Mouse (Mus musculus) layer of hippocampus, adult 9-10 months (tissue): Measurements from ENCODE around the gene Mymx.
"Not testable (repeated sequence)": the region's sequence is repeated elsewhere in the genome, so short reads cannot be mapped to it uniquely, and the experiment has no call there.

ENCODE experiments used
- DNase-seq: peaks from one replicate; pipeline ENCODE4 v3.0.0; 2022; ENCODE audit warnings: low spot score

The Mymx gene

DNA sequence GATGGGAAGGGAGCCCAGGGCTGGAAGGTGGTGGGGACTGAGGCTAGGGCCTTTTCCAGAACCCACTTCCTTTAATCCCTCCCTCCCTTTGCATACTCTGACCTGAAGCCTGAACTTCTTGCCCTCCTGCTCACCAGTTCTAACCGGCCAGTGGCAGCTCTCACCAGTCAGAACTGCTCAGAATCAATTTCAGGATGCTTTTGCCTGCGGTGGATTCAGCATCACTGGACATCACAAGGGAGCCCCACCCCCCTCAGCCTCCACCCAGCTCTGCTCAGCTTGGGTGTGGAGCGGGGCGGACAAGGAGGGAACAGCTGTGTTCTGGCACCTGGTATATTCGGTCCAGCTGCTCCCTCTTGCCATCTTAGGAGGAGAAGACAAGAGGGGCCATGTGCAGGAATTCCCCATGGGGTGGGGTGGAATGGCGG lies at the start of gene Mymx:
Gene Mymx, minus strand, starts transcription at position 226 of the 428 bp plus-strand sequence.
- no peak for DNase-seq

- DNase-seq: no peak
These were observed 42.3 kb upstream of the Mymx start for GRCm38 (mm10) chr17:45644185-45644584.

DNA sequence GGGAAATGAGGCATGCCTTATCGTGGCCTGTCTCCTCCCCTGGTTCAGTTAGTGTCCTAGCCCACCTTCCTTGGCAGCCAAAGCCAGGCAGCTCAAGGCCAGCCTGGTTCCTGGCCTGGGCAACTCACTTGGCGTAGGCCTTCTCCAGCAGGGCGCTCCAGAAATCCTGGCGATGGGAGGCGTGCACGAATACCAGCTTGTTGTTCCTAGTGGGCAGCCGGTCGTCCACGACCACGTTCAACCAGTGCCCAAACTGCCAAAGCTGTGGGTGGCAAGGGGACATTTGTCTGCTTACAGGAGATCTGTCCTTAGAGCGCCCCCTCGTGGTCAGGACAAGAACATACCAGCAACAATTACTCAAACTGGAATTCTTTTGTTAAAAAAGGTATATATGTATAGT lies 40.8 kb upstream of the Mymx start:
- DNase-seq: peak; percentile 43

DNA sequence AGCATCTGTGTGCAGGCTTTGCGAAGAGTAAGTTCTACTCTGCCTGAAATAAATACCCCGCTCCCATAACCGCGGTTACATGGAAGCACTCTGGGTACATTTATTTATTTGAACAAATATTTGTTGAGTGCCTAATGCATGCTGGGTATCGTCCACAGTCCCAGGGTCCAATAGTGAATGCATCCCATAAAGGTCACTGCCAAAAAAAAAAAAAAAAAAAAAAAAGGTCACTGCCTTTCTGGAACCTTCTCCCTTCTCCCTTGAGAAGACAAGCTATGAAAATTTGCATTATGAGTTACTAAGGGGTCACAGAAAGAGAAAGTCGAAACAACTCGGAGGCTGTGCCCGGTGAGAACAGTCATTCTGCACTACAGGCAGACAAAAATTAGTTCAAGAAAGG lies 40.1 kb upstream of the Mymx start:
- no peak for DNase-seq

DNA sequence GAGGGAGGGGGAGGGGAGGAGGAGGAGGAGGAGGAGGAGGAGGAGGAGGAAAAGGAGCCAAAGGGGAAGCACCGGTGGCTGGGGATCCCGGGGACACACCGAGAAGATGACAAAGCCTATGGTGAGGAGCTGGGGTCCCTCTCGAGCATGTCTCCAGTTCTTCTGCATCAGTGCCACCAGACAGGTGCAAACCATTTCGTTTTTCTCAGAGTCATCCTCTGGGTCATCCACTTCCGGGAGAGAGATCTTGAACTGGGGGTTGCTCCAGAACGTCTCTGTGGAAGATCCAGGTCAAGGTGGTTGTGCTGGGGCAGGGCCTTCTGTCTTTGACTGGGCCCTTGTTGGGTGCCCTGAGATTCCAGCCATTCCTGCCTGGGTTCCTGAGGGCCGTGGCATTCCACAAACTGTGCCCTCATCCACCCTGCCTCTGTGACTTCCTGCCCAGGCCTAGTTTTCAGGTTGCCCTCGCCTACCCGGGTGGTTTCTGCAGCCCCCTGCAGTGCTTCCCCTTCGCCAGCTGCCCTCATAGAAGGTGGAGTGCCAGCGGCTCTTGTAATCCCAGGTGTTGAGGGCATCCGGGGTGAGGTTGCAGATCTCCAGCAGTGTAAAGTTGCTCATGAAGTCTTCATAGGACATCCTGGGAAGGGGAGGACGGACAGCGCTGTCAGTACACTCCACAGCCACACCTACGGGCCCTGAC lies 36.8 kb upstream of the Mymx start:
- DNase-seq: no peak

DNA sequence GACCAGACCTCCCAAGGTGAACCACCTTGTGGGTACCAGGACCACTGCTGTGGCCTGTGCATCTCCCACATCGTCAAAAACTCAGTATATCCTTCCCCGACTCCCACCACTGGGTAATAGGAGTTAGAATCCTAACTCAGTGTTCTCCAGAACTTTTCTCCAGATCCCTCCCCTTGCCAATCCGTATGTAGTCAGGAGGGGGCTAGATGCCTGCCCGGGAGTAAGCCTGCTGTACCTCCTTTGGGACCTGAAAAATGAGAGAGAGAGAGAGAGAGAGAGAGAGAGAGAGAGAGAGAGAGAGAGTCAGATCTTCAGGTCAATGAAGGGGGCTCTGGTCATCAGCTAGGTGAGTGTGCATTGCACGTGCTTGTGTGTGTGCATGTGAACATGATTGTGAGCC lies 32.1 kb upstream of the Mymx start:
- DNase-seq: no peak

DNA sequence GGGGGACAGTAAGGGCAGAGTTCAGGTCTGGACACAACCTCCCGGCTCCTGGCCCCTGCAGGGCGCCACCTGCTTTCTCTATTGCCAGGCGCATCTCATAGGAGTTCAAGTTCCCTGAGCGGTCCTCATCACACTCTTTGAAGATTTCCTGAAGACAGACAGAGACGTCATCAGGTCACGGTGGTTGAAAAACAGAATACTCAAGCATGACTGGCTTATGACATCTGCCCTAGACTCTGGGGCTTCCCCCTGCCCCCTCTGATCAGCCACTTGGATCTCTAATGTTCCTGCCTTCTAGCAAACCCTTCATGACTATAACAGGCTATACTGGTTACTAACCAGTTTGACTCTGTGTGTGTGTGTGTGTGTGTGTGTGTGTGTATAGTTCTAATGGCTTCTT lies 30.0 kb upstream of the Mymx start:
- no peak for DNase-seq

DNA sequence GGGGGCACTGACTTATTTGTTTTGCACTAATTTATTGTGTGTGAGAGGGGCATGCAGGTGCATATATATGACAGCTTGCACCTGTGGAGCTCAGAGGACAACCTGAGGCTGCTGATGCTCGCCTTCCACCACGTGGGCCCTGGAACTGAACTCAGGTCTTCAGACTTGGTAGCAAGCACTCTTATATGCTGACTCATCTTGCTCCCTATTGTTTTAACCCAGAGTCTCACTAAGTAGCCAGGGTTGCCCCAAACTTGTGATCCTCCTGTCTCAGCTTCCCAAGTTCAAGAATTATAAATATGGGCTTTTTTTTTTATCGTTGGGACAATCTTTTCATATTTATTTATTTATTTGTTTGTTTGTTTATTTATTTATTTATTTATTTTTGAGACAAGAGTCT lies 29.1 kb upstream of the Mymx start:
- DNase-seq: no peak

GRCm38 (mm10) chr17:45629861-45630694 lies 28.2 kb upstream of the Mymx start:
- peak; percentile 61 for DNase-seq

DNA sequence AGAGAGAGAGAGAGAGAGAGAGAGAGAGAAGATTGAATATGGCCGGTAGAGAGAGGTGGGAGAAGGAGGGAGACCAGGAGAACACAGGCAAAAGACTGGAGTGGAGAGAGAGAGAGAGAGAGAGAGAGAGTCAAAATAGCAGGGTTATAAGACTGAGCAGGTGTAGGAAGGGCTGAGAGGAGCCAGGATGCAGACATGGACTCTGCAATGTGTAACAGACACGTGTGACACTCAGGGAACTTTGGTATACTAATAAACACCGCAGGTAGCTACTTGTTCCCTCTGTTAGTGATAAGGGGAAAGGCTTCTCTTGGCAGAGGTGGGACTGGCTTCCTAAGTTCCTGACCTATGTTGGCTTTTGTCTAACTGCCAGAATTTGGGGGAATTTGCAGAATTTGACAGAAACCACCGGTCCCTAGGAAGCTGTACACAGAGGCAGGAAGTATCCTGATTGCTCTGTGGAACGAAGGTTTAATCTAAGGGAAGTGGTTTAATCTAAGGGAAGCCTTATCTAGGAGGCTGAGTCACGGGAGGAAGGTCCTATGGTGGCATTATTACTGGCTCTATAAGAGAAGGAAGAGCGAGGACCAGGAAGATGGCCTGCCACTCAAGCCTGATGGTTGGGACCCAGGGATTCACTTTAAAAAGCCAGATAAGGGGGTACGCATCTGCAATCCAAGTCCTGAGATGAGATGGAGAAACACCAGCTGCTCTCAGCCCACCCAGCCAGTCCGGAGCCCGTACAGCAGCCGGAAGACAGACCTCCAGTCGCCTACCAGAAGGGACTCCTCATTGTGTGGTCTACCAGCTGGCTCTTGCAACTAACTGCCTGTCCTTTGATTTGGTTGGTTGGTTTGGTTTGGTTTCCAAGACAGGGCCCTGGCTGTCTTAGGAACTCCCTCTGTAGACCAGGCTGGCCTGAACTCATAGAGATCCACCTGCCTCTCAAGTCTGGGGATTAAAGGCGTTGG lies 27.3 kb upstream of the Mymx start:
- no peak for DNase-seq

DNA sequence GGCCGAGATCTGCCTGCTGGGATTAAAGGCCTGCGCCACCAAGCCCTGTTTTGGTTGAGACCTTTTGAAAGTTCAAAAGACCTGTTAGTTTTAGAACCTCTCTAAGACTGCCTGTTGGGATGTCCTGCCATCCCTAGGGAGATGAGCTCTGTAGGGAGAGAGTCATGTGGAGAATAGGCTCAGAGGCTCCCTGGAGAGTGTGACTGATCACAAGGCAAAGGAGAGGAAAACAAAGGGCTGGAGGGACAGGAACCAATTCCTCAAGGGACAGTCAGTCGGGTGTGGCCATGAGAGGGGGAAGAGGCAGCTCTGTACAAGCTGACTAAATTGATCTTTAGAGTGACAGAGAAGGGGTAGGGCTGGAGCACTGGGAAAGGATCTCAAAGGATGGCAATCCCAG lies 26.3 kb upstream of the Mymx start:
- no peak for DNase-seq

- DNase-seq: peak; percentile 61
These were observed 24.8 kb upstream of the Mymx start for GRCm38 (mm10) chr17:45626577-45627134.

- not testable (repeated sequence) for DNase-seq
These were observed 21.5 kb upstream of the Mymx start for GRCm38 (mm10) chr17:45623425-45623824.

DNA sequence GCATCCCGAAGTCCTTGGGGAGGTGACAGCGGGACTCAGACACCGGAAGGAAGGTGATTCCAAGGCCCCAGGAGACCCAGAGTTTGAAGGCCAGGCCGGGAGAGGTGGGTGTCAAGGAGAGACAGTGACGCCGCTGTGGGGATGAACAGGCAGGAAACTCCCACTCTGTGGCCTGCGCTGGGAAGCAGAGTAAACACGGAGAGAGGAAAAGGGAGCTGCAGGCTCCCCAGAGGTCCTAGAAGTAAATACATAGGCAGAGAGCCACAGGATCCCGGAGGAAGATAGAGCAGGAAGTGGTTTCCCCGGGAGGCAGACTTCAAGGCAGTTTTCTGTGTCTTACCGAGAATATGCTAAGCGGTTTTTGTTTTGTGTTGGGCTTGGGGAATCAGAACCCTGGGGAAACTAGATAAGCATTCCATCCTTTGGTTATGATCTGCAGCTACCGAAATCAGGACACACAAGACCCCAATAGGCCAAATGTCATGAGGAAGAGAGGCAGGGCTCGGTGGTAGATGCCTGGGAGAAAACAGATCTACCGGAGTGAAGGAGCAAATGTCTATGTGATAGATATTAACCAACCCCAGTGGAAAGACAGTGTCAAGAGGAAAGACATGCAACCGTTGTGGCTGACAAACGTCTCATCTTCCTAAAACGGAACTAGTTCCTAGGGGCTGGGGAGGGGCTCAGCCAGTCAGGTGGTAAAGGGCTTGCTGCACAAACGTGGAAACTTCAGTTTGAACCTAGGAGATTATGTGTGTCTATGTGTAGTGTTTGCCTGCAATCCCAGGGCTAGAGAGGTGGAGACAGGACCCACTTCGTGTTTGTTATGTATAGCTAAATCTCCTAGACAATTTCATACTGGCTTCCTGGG lies 17.7 kb upstream of the Mymx start:
- DNase-seq: no peak

DNA sequence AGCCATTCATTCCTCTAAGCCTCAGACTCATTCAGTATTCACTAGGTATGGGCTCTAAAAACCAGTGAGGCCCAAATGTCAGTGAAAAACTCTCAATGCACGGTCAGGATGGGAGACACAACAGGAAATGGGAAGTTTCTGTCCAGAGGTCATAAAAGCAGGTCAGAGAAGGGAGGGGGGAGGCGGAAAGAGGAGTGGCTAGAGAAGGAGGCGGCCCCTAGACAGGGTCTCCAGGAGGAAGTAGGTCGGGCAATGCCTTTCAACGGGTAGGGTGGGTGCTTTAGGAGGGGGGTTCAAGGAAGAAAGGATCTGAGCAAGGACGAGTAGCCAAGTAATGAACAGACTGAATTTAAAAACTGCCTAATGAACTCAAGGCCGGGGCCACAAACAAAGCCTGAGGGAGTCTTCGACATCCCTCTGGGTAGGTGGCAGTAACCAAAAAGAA lies 17.1 kb upstream of the Mymx start:
- DNase-seq: no peak

DNA sequence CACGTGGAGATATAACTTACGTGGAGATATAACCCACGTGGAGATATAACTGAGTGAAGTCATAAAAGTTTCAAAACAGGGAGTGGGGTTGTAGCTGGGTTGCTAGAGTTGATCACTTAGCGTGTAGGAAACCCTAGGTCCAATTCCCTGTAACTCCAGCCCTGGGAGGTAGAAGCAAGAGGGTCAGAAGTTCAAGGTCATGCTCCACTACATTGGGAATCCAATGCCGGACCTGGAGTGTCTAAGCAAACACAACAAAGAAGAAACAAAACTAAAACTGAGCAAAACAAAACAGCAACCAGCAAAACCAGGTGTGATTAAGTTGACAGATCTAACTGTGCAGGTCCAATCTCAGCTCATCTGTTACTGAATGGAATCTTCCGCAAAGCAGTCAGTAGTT lies 15.8 kb upstream of the Mymx start:
- no peak for DNase-seq

DNA sequence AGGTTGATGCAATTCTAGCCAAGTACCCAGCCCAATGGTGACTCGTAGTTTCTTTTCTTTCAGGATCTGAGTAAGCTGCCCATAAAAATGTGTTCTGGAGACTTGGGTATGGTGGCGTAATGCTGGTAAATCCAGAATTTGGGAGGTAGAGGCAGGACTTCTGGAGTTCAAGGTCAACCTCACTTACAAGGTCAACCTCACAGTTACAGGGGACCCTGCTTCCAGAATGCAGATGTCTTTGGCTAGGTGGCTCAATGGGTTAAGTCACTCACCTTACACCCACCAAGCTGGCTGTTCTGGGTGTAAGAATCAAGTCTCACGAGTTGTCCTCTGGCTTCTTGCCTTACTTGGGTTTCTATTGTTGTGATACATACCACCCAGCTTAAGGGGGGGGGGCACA lies 14.8 kb upstream of the Mymx start:
- no peak for DNase-seq

DNA sequence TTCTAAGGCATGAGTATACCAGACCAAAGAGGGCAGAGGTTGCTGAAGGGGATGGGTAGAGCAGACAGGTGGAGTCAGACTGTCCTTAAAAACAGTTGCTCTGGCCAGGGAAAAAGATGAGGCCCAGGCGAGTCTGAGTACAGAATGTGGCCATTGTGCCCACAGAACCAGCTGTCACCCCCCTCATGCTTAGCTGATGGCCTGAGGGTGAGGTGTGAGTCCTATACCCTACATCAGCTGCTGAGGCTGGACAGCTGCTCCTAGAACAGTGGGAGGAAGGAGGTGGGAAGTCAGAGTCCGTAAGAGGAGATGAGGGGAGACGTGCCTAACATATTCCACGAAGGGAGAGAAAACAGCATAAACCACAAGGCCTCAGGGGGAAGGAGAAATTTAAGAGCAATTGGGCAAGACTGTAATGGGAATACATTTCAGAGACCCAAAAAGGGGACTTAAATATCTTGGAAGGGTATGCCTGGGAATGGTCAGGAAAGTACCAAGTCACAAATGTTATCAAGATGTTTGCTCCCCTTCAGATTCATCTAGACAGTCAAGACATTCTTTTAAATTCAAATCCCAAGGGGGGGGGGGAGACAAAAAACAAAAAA lies 14.2 kb upstream of the Mymx start:
- DNase-seq: no peak

DNA sequence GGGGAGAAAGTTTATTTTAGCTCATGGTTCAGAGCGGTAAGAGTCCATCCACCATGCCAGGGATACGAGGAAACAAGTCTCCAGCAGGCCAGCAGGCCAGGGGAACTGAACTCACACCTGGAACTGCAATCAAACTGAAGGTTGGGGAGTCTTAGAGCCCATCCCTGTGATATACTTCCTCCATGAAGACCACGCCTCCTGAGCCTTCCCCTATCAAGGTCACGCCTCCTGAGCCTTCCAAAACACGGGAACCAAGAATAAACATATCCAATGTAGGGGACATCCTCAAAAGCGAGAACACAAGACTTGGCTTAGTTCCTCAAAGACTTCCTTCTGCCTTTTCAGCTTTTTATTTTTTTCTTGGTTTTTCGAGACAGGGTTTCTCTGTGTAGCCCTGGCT lies 11.0 kb upstream of the Mymx start:
- no peak for DNase-seq

- DNase-seq: no peak
These were observed 10.1 kb upstream of the Mymx start for GRCm38 (mm10) chr17:45612008-45612407.
